Mouse (Mus musculus): ENCODE measurements around the gene Clec11a. TPM values are rescaled to one million over a fixed set of nuclear protein-coding genes. Genes with fewer than 3 reads are reported as not detected.

The Clec11a gene
- 2.1 and 2.2 TPM in 2 replicates for polyA plus RNA-seq (2016; fragmentation: Nextera tagmentation; extraction: Ambion mirVana)

- H3K9ac ChIP-seq: no peak within 1 kb of the TSS
- H3K4me3 ChIP-seq: no peak within 1 kb of the TSS; the same call in 1 of the 2 replicates
- peak within 1 kb of the TSS; percentile 37; the same call in 1 of the 2 replicates for H3K27ac ChIP-seq
- H3K27me3 ChIP-seq (replicated peaks): peaks cover 15% of the 10 kb centered on the region
- peaks cover 41% of the 10 kb centered on the region for H3K4me1 ChIP-seq
- ATAC-seq (ENCODE audit: low FRiP score, low read depth): no peak
- H3K36me3 ChIP-seq: no peaks in the 10 kb centered on the region
- H3K4me2 ChIP-seq (replicated peaks): peak within 1 kb of the TSS; percentile 62
- 62% methylated on average over 6 of the region's 6 CpGs for WGBS
- no peaks in the 10 kb centered on the region for H3K9me3 ChIP-seq
Observed at GRCm38 (mm10) chr7:44306516-44307240, at the start of gene Clec11a. Clec11a (minus strand) TSS chr7:44306902.

GRCm38 (mm10) chr7:44355411-44355810 is 48.7 kb upstream of the Clec11a start:
- no peak overlapping the region for H3K9ac ChIP-seq
- H3K27ac ChIP-seq: no peak overlapping the region
- WGBS: 67% methylated on average over 6 of the region's 6 CpGs
- H3K9me3 ChIP-seq: no peaks in the 10 kb centered on the region
- no peak for ATAC-seq (ENCODE audit: low FRiP score, low read depth)
- no peak overlapping the region for H3K4me3 ChIP-seq
- peaks cover 79% of the 10 kb centered on the region for H3K27me3 ChIP-seq (replicated peaks)
- no peak overlapping the region for H3K4me2 ChIP-seq (replicated peaks)
- H3K36me3 ChIP-seq: peaks cover 4% of the 10 kb centered on the region; the same call in 1 of the 2 replicates
- peaks cover 66% of the 10 kb centered on the region for H3K4me1 ChIP-seq

- Histone ChIP-seq H3K27me3 (replicated peaks) (peaks cover 87% of the 10 kb centered on the region), H3K4me3 (peak overlapping the region; percentile 19; the same call in 1 of the 2 replicates), H3K9ac (0 out of 2 replicates have a peak overlapping the region, but pooled peaks have one; percentile 13), H3K36me3 (peaks cover 4% of the 10 kb centered on the region; the same call in 1 of the 2 replicates), H3K4me2 (replicated peaks) (peak overlapping the region; percentile 53), H3K4me1 (peaks cover 55% of the 10 kb centered on the region), H3K9me3 (no peaks in the 10 kb centered on the region), H3K27ac (no peak overlapping the region)
- no peak for ATAC-seq (ENCODE audit: low FRiP score, low read depth)
- 1% methylated on average over 35 of the region's 35 CpGs for WGBS
Observed at GRCm38 (mm10) chr7:44353601-44354340, 47.1 kb upstream of the Clec11a start.

GRCm38 (mm10) chr7:44352750-44353600 is 46.3 kb upstream of the Clec11a start:
- Histone ChIP-seq H3K36me3 (peaks cover 4% of the 10 kb centered on the region; the same call in 1 of the 2 replicates), H3K9me3 (no peaks in the 10 kb centered on the region), H3K9ac (peak overlapping the region; percentile 9; the same call in 1 of the 2 replicates), H3K27me3 (replicated peaks) (peaks cover 88% of the 10 kb centered on the region), H3K4me1 (peaks cover 51% of the 10 kb centered on the region), H3K4me2 (replicated peaks) (peak overlapping the region; percentile 53), H3K27ac (no peak overlapping the region), H3K4me3 (0 out of 2 replicates have a peak overlapping the region, but pooled peaks have one; percentile 13)
- no peak for ATAC-seq (ENCODE audit: low FRiP score, low read depth)
- 1% methylated on average over 70 of the region's 71 CpGs for WGBS

- WGBS: 2% methylated on average over 71 of the region's 71 CpGs
- peaks cover 44% of the 10 kb centered on the region for H3K4me1 ChIP-seq
- peaks cover 4% of the 10 kb centered on the region; the same call in 1 of the 2 replicates for H3K36me3 ChIP-seq
Observed at GRCm38 (mm10) chr7:44351881-44352749, 45.4 kb upstream of the Clec11a start.

GRCm38 (mm10) chr7:44350957-44351711 is 44.4 kb upstream of the Clec11a start:
- Histone ChIP-seq H3K9me3 (no peaks in the 10 kb centered on the region), H3K27ac (no peak overlapping the region), H3K36me3 (peaks cover 5% of the 10 kb centered on the region; the same call in 1 of the 2 replicates), H3K9ac (peak overlapping the region; percentile 9; the same call in 1 of the 2 replicates), H3K4me3 (peak overlapping the region; percentile 9; the same call in 1 of the 2 replicates), H3K27me3 (replicated peaks) (peaks cover 74% of the 10 kb centered on the region), H3K4me2 (replicated peaks) (peak overlapping the region; percentile 53), H3K4me1 (peaks cover 34% of the 10 kb centered on the region)
- WGBS: 3% methylated on average over 25 of the region's 25 CpGs
- peak; percentile 27 for ATAC-seq (ENCODE audit: low FRiP score, low read depth)

More at GRCm38 (mm10) chr7:44351881-44352749, 45.4 kb upstream of the Clec11a start:
- no peak for ATAC-seq (ENCODE audit: low FRiP score, low read depth)
- Histone ChIP-seq H3K4me2 (replicated peaks) (peak overlapping the region; percentile 53), H3K27me3 (replicated peaks) (peaks cover 84% of the 10 kb centered on the region), H3K9ac (peak overlapping the region; percentile 9), H3K9me3 (no peaks in the 10 kb centered on the region), H3K4me3 (0 out of 2 replicates have a peak overlapping the region, but pooled peaks have one; percentile 13), H3K27ac (no peak overlapping the region)

- no peak for ATAC-seq (ENCODE audit: low FRiP score, low read depth)
- Histone ChIP-seq H3K9ac (no peak overlapping the region), H3K9me3 (no peaks in the 10 kb centered on the region), H3K27ac (no peak overlapping the region), H3K36me3 (peaks cover 22% of the 10 kb centered on the region; the same call in 1 of the 2 replicates), H3K4me3 (no peak overlapping the region), H3K27me3 (replicated peaks) (peaks cover 58% of the 10 kb centered on the region), H3K4me1 (peaks cover 34% of the 10 kb centered on the region), H3K4me2 (replicated peaks) (no peak overlapping the region)
- 15% methylated on average over 3 of the region's 3 CpGs for WGBS
Observed at GRCm38 (mm10) chr7:44349043-44349442, 42.3 kb upstream of the Clec11a start.

GRCm38 (mm10) chr7:44344622-44345021 is 37.9 kb upstream of the Clec11a start:
- peaks cover 50% of the 10 kb centered on the region for H3K27me3 ChIP-seq (replicated peaks)
- H3K4me1 ChIP-seq: no peaks in the 10 kb centered on the region
- H3K9me3 ChIP-seq: no peaks in the 10 kb centered on the region
- H3K4me2 ChIP-seq (replicated peaks): no peak overlapping the region
- H3K36me3 ChIP-seq: peaks cover 25% of the 10 kb centered on the region; the same call in 1 of the 2 replicates
- no peak overlapping the region for H3K9ac ChIP-seq
- no peak for ATAC-seq (ENCODE audit: low FRiP score, low read depth)
- H3K27ac ChIP-seq: no peak overlapping the region
- no peak overlapping the region for H3K4me3 ChIP-seq
- WGBS: 76% methylated on average over 12 of the region's 12 CpGs

GRCm38 (mm10) chr7:44343459-44344015 is 36.8 kb upstream of the Clec11a start:
- H3K36me3 ChIP-seq: peaks cover 25% of the 10 kb centered on the region; the same call in 1 of the 2 replicates
- peaks cover 54% of the 10 kb centered on the region for H3K27me3 ChIP-seq (replicated peaks)
- H3K4me3 ChIP-seq: no peak overlapping the region
- H3K4me1 ChIP-seq: no peaks in the 10 kb centered on the region
- H3K27ac ChIP-seq: no peak overlapping the region
- no peak for ATAC-seq (ENCODE audit: low FRiP score, low read depth)
- H3K9ac ChIP-seq: 0 out of 2 replicates have a peak overlapping the region, but pooled peaks have one; percentile 6
- H3K4me2 ChIP-seq (replicated peaks): no peak overlapping the region
- H3K9me3 ChIP-seq: no peaks in the 10 kb centered on the region
- WGBS: 15% methylated on average over 11 of the region's 11 CpGs

- Histone ChIP-seq H3K4me2 (replicated peaks) (no peak overlapping the region), H3K9ac (no peak overlapping the region), H3K27me3 (replicated peaks) (peaks cover 64% of the 10 kb centered on the region), H3K4me1 (peaks cover 6% of the 10 kb centered on the region; the same call in 1 of the 2 replicates), H3K4me3 (no peak overlapping the region), H3K36me3 (peaks cover 25% of the 10 kb centered on the region; the same call in 1 of the 2 replicates), H3K27ac (no peak overlapping the region), H3K9me3 (no peaks in the 10 kb centered on the region)
- 69% methylated on average over 5 of the region's 5 CpGs for WGBS
- no peak for ATAC-seq (ENCODE audit: low FRiP score, low read depth)
Observed at GRCm38 (mm10) chr7:44341714-44342113, 35.0 kb upstream of the Clec11a start.

All from neural tube, embryonic 12.5 days (tissue).